Mouse (Mus musculus): ENCODE results near the gene Olfr323.

GRCm38 (mm10) chr11:58640272-58640867, 10.1 kb upstream of the Olfr323 start, which contains the start of gene Trim58:
- TF ChIP-seq POLR2A (IDR thresholded peaks at IDR 0.05; ENCODE audit: low read depth, low read length) (no peak), USF1 (IDR thresholded peaks at IDR 0.05; ENCODE audit: low read depth, low read length) (no peak), CTCF (conservative IDR thresholded peaks at IDR 0.05 in 1 of 2, IDR thresholded peaks at IDR 0.05 in 1 of 2; ENCODE audit: low read depth in 2 of 2, low read length in 2 of 2) (no peak), MAFK (IDR thresholded peaks at IDR 0.05; ENCODE audit: insufficient replicate concordance, low read length) (no peak), ZKSCAN1 (IDR thresholded peaks at IDR 0.05; ENCODE audit: borderline replicate concordance, low read depth, low read length) (no peak), EP300 (IDR thresholded peaks at IDR 0.05; ENCODE audit: low read length) (no peak), ELF1 (IDR thresholded peaks at IDR 0.05; ENCODE audit: low read depth, low read length) (no peak)

All from CH12.LX (cell line).